Comparison of ENCODE assay signal across 10 mouse cellular contexts in the genomic region with DNA sequence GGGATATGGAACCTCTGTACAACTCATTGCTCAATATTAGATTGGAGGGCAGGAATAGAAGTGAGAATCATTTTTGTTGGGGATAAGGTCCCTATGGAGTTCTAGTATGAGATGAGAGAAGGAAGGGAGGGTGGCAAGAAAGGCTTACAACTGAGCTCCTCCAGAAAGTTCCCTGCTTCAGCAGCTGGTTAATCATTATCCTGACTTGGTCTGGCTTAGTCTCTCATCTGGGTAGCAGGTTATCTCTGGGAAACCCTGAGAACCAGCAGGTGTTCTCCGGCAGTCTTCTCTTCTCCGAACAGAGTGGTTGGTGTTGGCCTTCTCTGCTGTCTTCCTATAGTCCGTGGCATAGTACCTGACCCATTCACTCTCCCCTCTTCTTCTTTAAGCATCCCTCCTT. TPM values are rescaled to one million over a fixed set of nuclear protein-coding genes. Genes with fewer than 3 reads are reported as not detected.
A peak's percentile ranks its signal among the peaks of the same experiment; 100 is the strongest.
DNase-seq lines count a peak whose midpoint lies in the region; ATAC-seq and TF ChIP-seq lines count a peak whose summit lies in the region.
"Had no signal": no experiment of that assay in that cellular context is flagged by ENCODE, and none has a peak within 500 bp of the region (broad histone marks: within the 10 kb centered on the region; RNA-seq: fewer than 3 reads in every experiment).

No protein-coding gene starts in this region.

- TF ChIP-seq CTCF in kidney, adult 2 months (conservative IDR thresholded peaks at IDR 0.05; ENCODE audit: insufficient read depth, insufficient read length, low read depth, low read length), result no peak

- H3K4me3 ChIP-seq in kidney, adult 2 months (ENCODE audit: insufficient read depth, low read depth, low read length), result no peak overlapping the region
- H3K4me3 ChIP-seq in embryonic facial prominence, embryonic 13.5 days, result no peak overlapping the region
- peak overlapping the region; percentile 90 for H3K4me3 ChIP-seq in hindbrain, embryonic 12.5 days
- H3K4me3 ChIP-seq in midbrain, embryonic 14.5 days (replicated peaks; ENCODE audit: low read depth, low read length), result peak overlapping the region; percentile 89
- H3K4me3 ChIP-seq: limb, embryonic 12.5 days; megakaryocyte, embryonic 14.5 days had no signal

- H3K4me2 ChIP-seq in embryonic facial prominence, embryonic 13.5 days, result peak overlapping the region; percentile 34
- H3K4me2 ChIP-seq in hindbrain, embryonic 12.5 days (replicated peaks), result peak overlapping the region; percentile 70
- peak overlapping the region; percentile 87 for H3K4me2 ChIP-seq in midbrain, embryonic 14.5 days (ENCODE audit: low read length)
- H3K4me2 ChIP-seq: limb, embryonic 12.5 days had no signal

- no peaks in the 10 kb centered on the region for H3K9me3 ChIP-seq in embryonic facial prominence, embryonic 13.5 days
- H3K9me3 ChIP-seq in hindbrain, embryonic 12.5 days (replicated peaks), result no peaks in the 10 kb centered on the region
- no peaks in the 10 kb centered on the region for H3K9me3 ChIP-seq in midbrain, embryonic 14.5 days (ENCODE audit: control insufficient read depth, low read length)
- H3K9me3 ChIP-seq: limb, embryonic 12.5 days; megakaryocyte, embryonic 14.5 days had no signal

- 48% methylated on average over 3 of the region's 3 CpGs for WGBS in kidney, adult 2 months
- 87% methylated on average over 3 of the region's 3 CpGs for WGBS in embryonic facial prominence, embryonic 13.5 days
- 66% methylated on average over 3 of the region's 3 CpGs for WGBS in hindbrain, embryonic 12.5 days
- WGBS in midbrain, embryonic 14.5 days, result 91% methylated on average over 3 of the region's 3 CpGs

- intact Hi-C loops in left cerebral cortex, postnatal 14 days (cut with DNase I), result loop anchor here (5.0 to 10.0 kb wide), 4 partner anchors 99 to 1046 kb away; no protein-coding TSS in a partner anchor

- ATAC-seq in embryonic facial prominence, embryonic 13.5 days (ENCODE audit: insufficient number of reproducible peaks, insufficient read depth, low FRiP score, low TSS enrichment, low read depth), result no peak
- ATAC-seq in hindbrain, embryonic 12.5 days (ENCODE audit: low FRiP score), result no peak
- no peak for ATAC-seq in midbrain, embryonic 14.5 days (ENCODE audit: low FRiP score, low TSS enrichment)

- no peak for TF ChIP-seq POLR2A in kidney, adult 2 months (IDR thresholded peaks at IDR 0.05; ENCODE audit: low read depth, low read length)

- H3K4me1 ChIP-seq in kidney, adult 2 months (ENCODE audit: control insufficient read depth, insufficient read depth, low read length), result peaks cover 30% of the 10 kb centered on the region
- H3K4me1 ChIP-seq in embryonic facial prominence, embryonic 13.5 days, result peaks cover 74% of the 10 kb centered on the region
- H3K4me1 ChIP-seq in hindbrain, embryonic 12.5 days, result peaks cover 75% of the 10 kb centered on the region
- peaks cover 73% of the 10 kb centered on the region for H3K4me1 ChIP-seq in midbrain, embryonic 14.5 days (ENCODE audit: control insufficient read depth, insufficient read depth, low read length)

- no peak overlapping the region for H3K27ac ChIP-seq in kidney, adult 2 months (ENCODE audit: insufficient read depth, low read depth, low read length)
- no peak overlapping the region for H3K27ac ChIP-seq in embryonic facial prominence, embryonic 13.5 days
- H3K27ac ChIP-seq in hindbrain, embryonic 12.5 days, result peak overlapping the region; percentile 44; the same call in 1 of the 2 replicates
- no peak overlapping the region for H3K27ac ChIP-seq in midbrain, embryonic 14.5 days (replicated peaks; ENCODE audit: low read depth, low read length)
- H3K27ac ChIP-seq: limb, embryonic 12.5 days had no signal

- peak; percentile 81 for DNase-seq in kidney, adult 2 months
- DNase-seq in kidney, adult 18-20 months, result no peak
- no peak for DNase-seq in midbrain, embryonic 14.5 days
- no peak for DNase-seq in thymus, postnatal 4 days
- no peak for DNase-seq in left cerebral cortex, postnatal 14 days (ENCODE audit: low spot score in 2 of 2)
- DNase-seq in adrenal gland, postnatal 14 days, result no peak

- no peaks in the 10 kb centered on the region for H3K27me3 ChIP-seq in kidney, adult 2 months (replicated peaks; ENCODE audit: control insufficient read depth, insufficient read depth, low read length)
- peaks cover 8% of the 10 kb centered on the region; the same call in 1 of the 2 replicates for H3K27me3 ChIP-seq in embryonic facial prominence, embryonic 13.5 days
- H3K27me3 ChIP-seq in hindbrain, embryonic 12.5 days, result no peaks in the 10 kb centered on the region
- no peaks in the 10 kb centered on the region for H3K27me3 ChIP-seq in midbrain, embryonic 14.5 days (ENCODE audit: control insufficient read depth, insufficient read depth, low read length)

- H3K9ac ChIP-seq in embryonic facial prominence, embryonic 13.5 days, result no peak overlapping the region
- 0 out of 2 replicates have a peak overlapping the region, but pooled peaks have one; percentile 15 for H3K9ac ChIP-seq in hindbrain, embryonic 12.5 days
- no peak overlapping the region; the same call in 1 of the 2 replicates for H3K9ac ChIP-seq in midbrain, embryonic 14.5 days (replicated peaks; ENCODE audit: low read length)
- H3K9ac ChIP-seq: limb, embryonic 12.5 days had no signal

- no peaks in the 10 kb centered on the region for H3K36me3 ChIP-seq in kidney, adult 2 months (ENCODE audit: control insufficient read depth, insufficient read depth, low read length)
- H3K36me3 ChIP-seq in embryonic facial prominence, embryonic 13.5 days, result no peaks in the 10 kb centered on the region
- peaks cover 3% of the 10 kb centered on the region; the same call in 1 of the 2 replicates for H3K36me3 ChIP-seq in hindbrain, embryonic 12.5 days
- H3K36me3 ChIP-seq in midbrain, embryonic 14.5 days (ENCODE audit: control insufficient read depth, insufficient read depth, low read length), result no peaks in the 10 kb centered on the region
- H3K36me3 ChIP-seq: limb, embryonic 12.5 days had no signal

RNA-seq across cellular contexts. Expression of a gene that starts 5.6 kb away (rescaled TPM):
- polyA plus RNA-seq in kidney, adult 2 months (2012; rRNA removed), result 5.1 and 5.9 TPM in 2 replicates
- polyA plus RNA-seq in embryonic facial prominence, embryonic 13.5 days (2015; fragmentation: Nextera tagmentation; extraction: Ambion mirVana), result 10.3 and 10.7 TPM in 2 replicates
- polyA plus RNA-seq in hindbrain, embryonic 12.5 days (2016; fragmentation: Nextera tagmentation; extraction: Ambion mirVana), result 27.9 and 32.3 TPM in 2 replicates
- polyA plus RNA-seq in midbrain, embryonic 14.5 days (2014; fragmentation: Nextera tagmentation; extraction: Ambion mirVana), result 21.2 and 24.1 TPM in 2 replicates
- total RNA-seq in left cerebral cortex, postnatal 14 days (2021), result 100 to 1,000 TPM in 1 of 2 experiments, 10 to 100 TPM in 1; 93.9 to 106 TPM
- total RNA-seq in adrenal gland, postnatal 14 days (2021), result 15.2 and 17.3 TPM in 2 replicates

Comparison
In these comparisons a context has a peak if more than half of its experiments do, and no peak if none do; other contexts are left out.
1. H3K4me3 ChIP-seq: peak in hindbrain, embryonic 12.5 days (single experiment) and midbrain, embryonic 14.5 days (single experiment); none in kidney, adult 2 months (single experiment) and embryonic facial prominence, embryonic 13.5 days (single experiment).
2. H3K4me2 ChIP-seq: peak in every context shown above with its lines; median percentile 87 in midbrain, embryonic 14.5 days; 70 in hindbrain, embryonic 12.5 days; 34 in embryonic facial prominence, embryonic 13.5 days.